Mouse (Mus musculus): ENCODE measurements around the gene Hoxa6.

The Hoxa6 gene

GRCm38 (mm10) chr6:52165441-52166370 is 42.8 kb downstream of the Hoxa6 start:
- no peak for DNase-seq (ENCODE audit: low spot score in 2 of 2)

GRCm38 (mm10) chr6:52164626-52165440 is 43.7 kb downstream of the Hoxa6 start, which contains the start of gene Hoxa2:
Gene Hoxa2, minus strand, starts transcription at chr6:52164831.
- no peak for DNase-seq (ENCODE audit: low spot score in 2 of 2)

- DNase-seq (ENCODE audit: low spot score in 2 of 2): no peak
Observed at GRCm38 (mm10) chr6:52164051-52164625, 44.4 kb downstream of the Hoxa6 start.

DNA sequence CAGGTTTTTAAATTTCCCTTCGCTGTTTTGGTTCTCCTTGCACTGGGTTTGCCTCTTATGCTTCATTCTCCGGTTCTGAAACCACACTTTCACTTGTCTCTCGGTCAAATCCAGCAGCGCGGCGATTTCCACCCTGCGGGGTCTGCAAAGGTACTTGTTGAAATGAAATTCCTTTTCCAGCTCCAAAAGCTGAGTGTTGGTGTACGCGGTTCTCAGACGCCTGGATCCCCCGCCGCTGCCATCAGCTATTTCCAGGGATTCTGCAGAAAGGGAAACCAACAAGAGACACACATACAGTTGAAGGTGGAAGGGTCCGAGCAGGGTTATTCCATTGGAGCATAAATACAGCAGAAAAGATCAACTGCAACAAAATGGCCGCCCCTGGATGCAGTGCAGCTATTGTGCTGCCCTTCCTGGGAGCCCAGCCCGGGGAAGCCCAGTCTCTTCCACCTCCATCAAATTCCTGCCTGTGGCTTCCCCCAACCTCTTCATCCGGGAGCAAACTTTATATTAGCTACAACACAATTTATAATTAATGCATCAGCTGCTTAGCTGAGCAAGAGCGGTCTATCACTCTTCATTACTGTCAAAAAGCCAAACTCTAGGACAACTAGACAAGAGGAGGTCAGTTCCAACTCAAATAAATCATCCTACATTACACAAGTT is 45.0 kb downstream of the Hoxa6 start:
- DNase-seq (ENCODE audit: low spot score in 2 of 2): no peak

DNA sequence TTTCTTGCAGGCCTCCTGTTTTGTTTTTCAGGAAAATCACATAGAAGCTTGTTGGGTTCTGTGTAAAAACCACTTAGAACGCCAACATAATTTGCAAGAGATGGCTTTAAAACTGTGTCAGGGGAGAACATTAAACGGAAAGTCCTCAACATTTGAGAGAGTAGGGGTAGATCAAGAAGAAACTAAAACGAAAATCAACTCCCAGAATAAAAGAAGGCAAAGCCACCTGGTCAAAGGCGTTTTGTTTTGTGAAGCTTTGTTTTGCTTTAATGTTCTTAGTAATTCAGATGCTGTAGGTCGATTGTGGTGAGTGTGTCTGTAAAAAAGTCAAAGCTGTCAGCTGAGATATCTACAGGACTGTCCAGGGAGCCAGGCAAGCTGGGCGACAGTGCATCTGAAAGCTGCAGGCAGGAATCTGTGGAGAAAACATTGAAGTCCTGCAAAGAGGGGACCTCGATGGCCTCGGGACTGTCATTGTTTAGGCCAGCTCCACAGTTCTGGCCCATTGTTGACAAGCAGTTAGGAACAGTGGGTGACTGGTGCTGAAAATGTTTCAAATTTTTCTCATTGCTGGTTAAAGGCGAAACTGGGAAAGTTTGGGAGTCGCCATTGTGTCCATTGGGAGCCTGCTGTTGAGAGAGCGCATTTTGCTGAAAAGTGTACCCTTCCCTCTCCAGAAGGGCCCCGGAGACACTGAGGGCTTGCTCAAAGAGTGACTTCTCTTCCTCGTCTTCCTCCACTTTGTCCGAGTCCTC is 45.7 kb downstream of the Hoxa6 start:
- no peak for DNase-seq (ENCODE audit: low spot score in 2 of 2)

DNA sequence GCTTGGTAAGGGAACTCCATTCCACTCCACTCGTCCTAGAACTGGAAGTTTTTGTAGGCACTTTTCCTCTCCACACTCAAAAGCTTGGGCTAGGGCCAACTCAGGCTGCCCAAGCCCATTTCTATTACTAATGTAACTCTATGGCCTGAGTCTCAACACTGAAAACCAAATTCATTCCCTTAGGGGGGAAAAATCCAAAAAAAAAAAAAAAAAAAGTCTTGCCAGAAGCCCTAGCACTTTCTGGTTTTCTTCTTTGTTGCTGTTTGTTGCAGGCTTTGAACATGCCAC is 46.5 kb downstream of the Hoxa6 start:
- DNase-seq (ENCODE audit: low spot score in 2 of 2): no peak

DNA sequence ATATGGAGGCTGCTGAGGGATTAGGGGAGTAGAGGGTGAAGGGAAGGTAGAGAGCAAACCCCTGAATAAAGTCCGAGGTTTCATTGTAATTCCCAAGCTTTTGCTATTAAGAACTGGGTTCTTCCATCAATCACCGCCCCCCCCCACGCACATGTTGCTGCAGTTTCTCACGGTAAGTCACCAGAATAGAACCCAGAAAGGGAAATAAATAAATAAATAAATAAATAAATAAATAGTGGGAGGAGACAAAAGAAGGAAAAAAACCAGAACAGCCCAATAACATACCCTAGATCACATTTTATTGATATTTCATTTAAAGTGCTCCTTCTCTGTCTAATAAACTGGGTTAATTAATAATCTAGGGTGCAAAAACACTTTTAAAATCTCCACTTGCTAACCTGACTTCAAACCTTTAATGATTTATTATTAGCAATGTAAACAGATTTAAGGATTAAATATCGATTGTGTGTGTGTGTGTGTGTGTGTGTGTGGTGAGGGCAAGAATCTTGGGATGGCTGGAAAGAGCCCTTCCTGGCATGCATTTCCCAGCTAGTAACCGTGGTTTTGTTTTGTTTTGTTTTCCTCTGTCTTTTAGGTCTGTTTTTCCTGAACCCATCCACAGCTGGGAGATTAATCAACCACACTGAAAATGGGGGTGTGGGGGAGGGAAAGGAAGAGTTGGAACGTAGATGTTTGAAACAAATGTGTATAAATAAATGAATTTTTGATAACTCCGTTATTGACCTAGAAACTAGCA is 47.0 kb downstream of the Hoxa6 start:
- DNase-seq (ENCODE audit: low spot score in 2 of 2): no peak

GRCm38 (mm10) chr6:52160511-52161335 is 47.8 kb downstream of the Hoxa6 start:
- DNase-seq (ENCODE audit: low spot score in 2 of 2): no peak

DNA sequence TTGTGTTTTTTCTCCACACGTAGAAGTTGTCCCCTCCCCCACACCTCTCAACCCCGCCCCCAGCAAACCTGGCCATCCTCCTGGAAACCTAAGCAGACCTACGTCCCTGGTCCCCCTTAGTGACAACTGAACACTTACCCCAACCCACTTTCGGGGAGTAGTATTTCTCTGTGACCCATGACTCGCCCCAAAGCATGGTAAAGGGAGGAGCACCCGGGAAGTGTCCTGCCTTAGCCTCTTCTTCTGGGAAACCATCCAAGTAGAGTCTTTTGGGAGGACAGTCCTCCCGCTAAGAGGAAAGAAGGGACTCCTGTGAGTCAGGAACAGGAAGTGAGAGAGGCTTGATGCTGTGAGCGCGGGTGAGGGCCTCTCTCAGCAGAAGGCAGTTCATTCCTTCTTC is 48.5 kb downstream of the Hoxa6 start:
- no peak for DNase-seq (ENCODE audit: low spot score in 2 of 2)

GRCm38 (mm10) chr6:52159164-52159761 is 49.3 kb downstream of the Hoxa6 start:
- DNase-seq (ENCODE audit: low spot score in 2 of 2): no peak

GRCm38 (mm10) chr6:52158276-52159051 is 50.1 kb downstream of the Hoxa6 start, which contains the start of gene Hoxa1:
Gene Hoxa1, minus strand, starts transcription at chr6:52158317.
- DNase-seq (ENCODE audit: low spot score in 2 of 2): no peak

DNA sequence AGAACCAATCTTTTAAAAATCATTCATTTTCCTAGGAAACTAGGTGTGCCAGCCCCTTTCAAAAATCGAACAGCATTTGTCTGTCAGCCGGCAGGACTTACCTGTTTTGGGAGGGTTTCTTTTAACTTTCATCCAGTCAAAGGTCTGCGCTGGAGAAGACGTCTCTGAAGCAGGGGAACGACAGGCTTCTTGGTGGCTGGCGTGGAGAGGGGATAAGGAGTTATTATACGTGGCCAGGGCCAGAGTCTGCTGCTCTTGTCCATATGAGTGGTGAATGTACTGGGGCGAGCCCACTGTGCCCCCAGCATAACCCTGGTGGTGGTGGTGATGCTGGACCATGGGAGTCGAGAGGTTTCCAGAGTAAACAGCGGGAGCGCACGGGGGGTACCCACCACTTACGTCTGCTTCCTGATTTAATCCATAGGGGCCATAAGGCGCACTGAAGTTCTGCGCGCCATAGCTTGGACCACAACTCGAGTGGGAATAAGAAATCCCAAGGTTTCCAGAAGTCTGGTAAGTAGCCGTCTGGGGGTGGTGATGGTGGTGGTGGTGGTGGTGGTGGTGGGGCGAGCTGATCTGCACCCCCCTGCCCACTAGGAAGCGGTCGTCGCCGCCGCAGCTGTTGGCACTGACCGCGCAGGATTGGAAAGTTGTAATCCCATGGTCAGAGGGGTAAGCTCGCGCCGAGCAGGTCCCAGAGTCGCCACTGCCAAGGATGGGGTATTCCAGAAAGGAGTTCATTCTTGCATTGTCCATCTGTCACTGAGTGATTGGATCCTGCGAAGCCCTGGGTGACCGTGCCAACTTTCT is 50.9 kb downstream of the Hoxa6 start:
- no peak for DNase-seq (ENCODE audit: low spot score in 2 of 2)

DNA sequence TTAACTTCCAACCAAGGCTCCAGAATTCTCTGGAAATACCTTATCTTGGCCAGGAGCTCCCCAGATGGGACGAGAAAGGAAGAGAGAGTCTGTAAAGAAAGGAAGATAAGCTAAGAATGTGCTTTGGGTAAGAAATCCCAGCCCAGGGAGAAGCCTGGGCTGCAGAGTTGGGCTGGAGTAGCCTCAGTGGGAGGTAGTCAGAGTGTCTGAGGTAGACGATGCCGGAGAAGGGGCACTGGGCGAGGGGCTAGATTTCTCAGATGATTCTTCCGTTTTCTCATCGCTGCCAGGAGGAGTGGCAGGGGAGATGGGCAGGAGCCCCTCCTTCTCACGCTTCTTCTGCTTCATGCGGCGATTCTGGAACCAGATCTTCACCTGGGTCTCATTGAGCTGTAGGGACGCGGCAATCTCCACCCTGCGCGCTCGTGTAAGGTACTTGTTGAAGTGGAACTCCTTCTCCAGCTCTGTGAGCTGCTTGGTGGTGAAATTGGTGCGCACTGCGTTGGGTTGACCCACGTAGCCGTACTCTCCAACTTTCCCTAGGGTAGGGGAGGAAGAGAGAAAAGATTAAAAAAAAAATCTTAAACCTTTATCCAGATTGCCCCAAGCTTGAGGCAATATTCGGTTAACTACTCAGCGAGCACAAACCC is 51.8 kb downstream of the Hoxa6 start:
- DNase-seq (ENCODE audit: low spot score in 2 of 2): no peak
